Mouse (Mus musculus) midbrain, postnatal 0 days (tissue): ENCODE results near the gene Arap2. TPM values are rescaled to one million over a fixed set of nuclear protein-coding genes. Genes with fewer than 3 reads are reported as not detected.

Source experiments
- ATAC-seq: fragments of 200-750 bp; cut with Nextera tagmentation; 2 replicates; pipeline ENCODE4 v1.8.0; 2017; ENCODE audit warnings: moderate number of reproducible peaks, mild to moderate bottlenecking, moderate TSS enrichment, moderate library complexity; ENCODE audit not compliant: low FRiP score
- DNase-seq: peaks from one replicate; pipeline ENCODE4 v3.0.0-alpha.2; 2015; ENCODE audit warnings: low spot score
- H3K27ac ChIP-seq: fragments of 300-500 bp; sonication (generic); 2 replicates; pipeline ENCODE4 v1.5.1; 2014; ENCODE audit warnings: low read depth, mild to moderate bottlenecking, low read length, mixed read lengths
- H3K27me3 ChIP-seq: fragments of 300-500 bp; sonication (generic); 2 replicates; pipeline ENCODE4 v1.6.1; 2014; ENCODE audit warnings: low read length, control low read depth, mixed read lengths; ENCODE audit not compliant: insufficient read depth
- H3K36me3 ChIP-seq: fragments of 300-500 bp; sonication (generic); 2 replicates; pipeline ENCODE4 v1.6.1; 2014; ENCODE audit warnings: low read length, control low read depth, mixed read lengths; ENCODE audit not compliant: insufficient read depth
- H3K4me1 ChIP-seq: fragments of 300-500 bp; sonication (generic); 2 replicates; pipeline ENCODE4 v1.6.1; 2014; ENCODE audit warnings: mild to moderate bottlenecking, control low read depth, antibody characterized with exemption, low read length, mixed read lengths; ENCODE audit not compliant: insufficient read depth
- H3K4me2 ChIP-seq: fragments of 300-500 bp; sonication (generic); 2 replicates; pipeline ENCODE4 v1.6.1; 2014; ENCODE audit warnings: low read depth, mild to moderate bottlenecking, low read length, mixed read lengths; ENCODE audit not compliant: poor library complexity, severe bottlenecking
- H3K4me3 ChIP-seq: fragments of 300-500 bp; sonication (generic); 2 replicates; pipeline ENCODE4 v1.5.1; 2014; ENCODE audit warnings: low read depth, mild to moderate bottlenecking, low read length, moderate library complexity
- H3K9ac ChIP-seq: fragments of 300-500 bp; sonication (generic); replicated peaks from 2 replicates; pipeline ENCODE4 v1.6.1; 2014; ENCODE audit warnings: mild to moderate bottlenecking, low read length, moderate library complexity, mixed read lengths; ENCODE audit not compliant: poor library complexity, severe bottlenecking
- H3K9me3 ChIP-seq: fragments of 300-500 bp; sonication (generic); 2 replicates; pipeline ENCODE4 v1.6.1; 2016; ENCODE audit warnings: low read length, control low read depth
- CTCF ChIP-seq: IDR thresholded peaks from 2 replicates; pipeline ENCODE4 v1.5.1; 2016; ENCODE audit warnings: antibody characterized with exemption, mild to moderate bottlenecking
- WGBS: fragments of 180-500 bp; shearing (Covaris S2); extraction: QIAGEN DNeasy Blood & Tissue Kit; methylation state at CpG from one replicate; pipeline ENCODE4 v1.1.7; 2014; 5-methylcytosine and 5-hydroxymethylcytosine counted together
- polyA plus RNA-seq: library from polyadenylated mRNA; unstranded; fragments of >200 nt; fragmentation: Nextera tagmentation; extraction: Ambion mirVana; gene quantifications from 2 replicates; pipeline ENCODE4 v1.2.1, GENCODE M21; 2015
- total RNA-seq: library from RNA; depleted of rRNA; stranded (reverse); fragments of >200 nt; gene quantifications from 2 replicates; pipeline ENCODE4 v1.2.3, GENCODE M21; 2014

The Arap2 gene
- total and polyA plus RNA-seq, 2 experiments from 2014 or later = 10.8 to 16.7 TPM

DNA sequence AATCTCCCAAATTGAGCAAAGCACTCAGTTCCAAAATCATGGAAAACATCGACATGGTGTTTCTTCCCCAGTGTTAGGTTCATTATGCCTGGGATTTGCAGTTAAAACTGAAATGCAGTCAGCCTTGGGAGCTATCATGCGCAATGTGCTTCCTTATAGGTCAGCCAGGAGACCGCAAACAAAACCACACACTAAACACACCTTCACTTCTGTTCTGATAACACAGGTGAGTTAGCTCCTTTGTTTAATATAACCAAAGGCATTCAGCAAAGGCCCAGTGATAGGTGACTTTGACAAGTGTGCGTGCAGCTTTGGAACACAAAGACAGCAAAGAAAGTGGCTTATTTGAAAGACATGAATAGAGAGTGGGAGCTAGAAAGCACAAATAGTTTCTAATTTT is 101.1 kb downstream of the Arap2 start:
- 82% methylated on average over 4 of the region's 4 CpGs for WGBS
- ATAC-seq = no peak
- no peak overlapping the region for H3K4me2 ChIP-seq

DNA sequence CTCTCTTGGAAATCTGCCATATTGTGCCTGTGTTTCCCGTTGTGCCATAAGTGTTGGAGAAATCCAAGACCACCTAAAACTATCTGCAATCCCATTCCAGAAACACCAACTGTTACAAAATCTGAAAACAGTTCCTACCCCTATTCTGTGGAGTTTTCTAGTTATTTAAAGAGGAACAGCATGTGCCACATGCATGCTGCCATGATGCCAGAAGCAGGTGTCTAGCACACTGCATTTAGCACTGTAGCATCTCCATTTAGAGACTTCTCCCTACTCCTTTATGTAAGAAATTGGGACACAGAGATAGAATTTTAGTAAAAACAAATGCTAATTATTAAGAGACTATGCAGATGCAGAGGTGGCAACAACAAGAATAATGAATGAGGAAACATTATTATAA is 102.8 kb downstream of the Arap2 start:
- WGBS = 82% methylated on average over 1 of the region's 1 CpGs
- H3K9ac ChIP-seq = no peak overlapping the region

More for the DNA sequence above, 101.1 kb downstream of the Arap2 start:
- Histone ChIP-seq H3K4me3 (no peak overlapping the region), H3K9me3 (no peaks in the 10 kb centered on the region), H3K9ac (no peak overlapping the region), H3K4me1 (no peaks in the 10 kb centered on the region), H3K27me3 (no peaks in the 10 kb centered on the region), H3K36me3 (no peaks in the 10 kb centered on the region), H3K27ac (no peak overlapping the region)
- DNase-seq = no peak
- no peak for TF ChIP-seq CTCF

DNA sequence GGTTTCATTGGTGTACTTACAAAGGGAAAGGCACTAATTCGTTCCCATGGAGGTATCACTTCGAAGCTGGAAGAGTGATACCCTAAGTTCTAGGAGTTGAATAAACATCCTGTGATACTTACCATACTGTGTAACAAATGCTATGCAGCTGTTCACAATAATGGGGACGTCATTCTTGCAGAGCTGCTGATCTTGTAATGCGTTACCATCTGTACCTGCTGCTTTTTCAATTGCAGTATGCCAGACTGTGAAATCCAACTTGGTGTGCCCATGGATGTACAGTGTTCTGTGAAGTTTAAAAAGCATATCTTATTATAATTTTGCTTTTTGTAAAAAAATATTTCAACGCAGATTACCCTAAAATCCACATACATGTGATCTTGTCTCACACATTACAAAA is 112.0 kb downstream of the Arap2 start:
- DNase-seq (peak; percentile 26), ATAC-seq (no peak)

More for the DNA sequence above, 102.8 kb downstream of the Arap2 start:
- DNase-seq = no peak
- ATAC-seq = no peak
- H3K9me3 ChIP-seq = no peaks in the 10 kb centered on the region
- no peak for TF ChIP-seq CTCF
- no peaks in the 10 kb centered on the region for H3K27me3 ChIP-seq
- H3K36me3 ChIP-seq = no peaks in the 10 kb centered on the region
- no peaks in the 10 kb centered on the region for H3K4me1 ChIP-seq
- no peak overlapping the region for H3K4me3 ChIP-seq
- no peak overlapping the region for H3K4me2 ChIP-seq
- H3K27ac ChIP-seq = no peak overlapping the region

DNA sequence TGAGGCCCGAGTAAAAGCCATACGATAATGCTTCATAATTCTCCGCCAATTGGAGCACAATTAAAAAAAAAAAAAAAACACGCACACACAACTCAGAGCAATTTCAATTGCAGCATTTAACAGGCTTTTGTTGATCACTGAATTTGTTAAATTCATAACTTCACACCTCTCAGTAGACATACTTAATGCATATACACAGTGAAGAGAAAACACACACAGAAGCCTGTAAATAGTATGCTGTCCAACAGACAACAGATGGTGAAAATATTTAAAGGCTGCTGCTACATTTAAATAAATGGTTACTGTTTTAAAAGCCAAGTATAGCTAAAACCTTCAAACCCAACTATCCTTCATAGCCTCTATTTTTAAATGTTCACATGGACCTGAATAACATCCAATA is 123.6 kb downstream of the Arap2 start:
- no peak overlapping the region for H3K27ac ChIP-seq
- no peaks in the 10 kb centered on the region for H3K36me3 ChIP-seq
- WGBS = 97% methylated on average over 4 of the region's 4 CpGs
- ATAC-seq (no peak), DNase-seq (no peak)
- no peaks in the 10 kb centered on the region for H3K27me3 ChIP-seq
- no peak overlapping the region for H3K4me3 ChIP-seq
- H3K4me2 ChIP-seq = no peak overlapping the region
- TF ChIP-seq CTCF = no peak
- H3K9ac ChIP-seq = no peak overlapping the region
- H3K9me3 ChIP-seq = no peaks in the 10 kb centered on the region
- no peaks in the 10 kb centered on the region for H3K4me1 ChIP-seq

More for the DNA sequence above, 112.0 kb downstream of the Arap2 start:
- Histone ChIP-seq H3K4me1 (no peaks in the 10 kb centered on the region), H3K9me3 (no peaks in the 10 kb centered on the region), H3K27me3 (no peaks in the 10 kb centered on the region), H3K4me2 (no peak overlapping the region), H3K36me3 (no peaks in the 10 kb centered on the region), H3K4me3 (no peak overlapping the region), H3K9ac (no peak overlapping the region), H3K27ac (no peak overlapping the region)
- TF ChIP-seq CTCF = no peak
- 80% methylated on average over 5 of the region's 5 CpGs for WGBS

DNA sequence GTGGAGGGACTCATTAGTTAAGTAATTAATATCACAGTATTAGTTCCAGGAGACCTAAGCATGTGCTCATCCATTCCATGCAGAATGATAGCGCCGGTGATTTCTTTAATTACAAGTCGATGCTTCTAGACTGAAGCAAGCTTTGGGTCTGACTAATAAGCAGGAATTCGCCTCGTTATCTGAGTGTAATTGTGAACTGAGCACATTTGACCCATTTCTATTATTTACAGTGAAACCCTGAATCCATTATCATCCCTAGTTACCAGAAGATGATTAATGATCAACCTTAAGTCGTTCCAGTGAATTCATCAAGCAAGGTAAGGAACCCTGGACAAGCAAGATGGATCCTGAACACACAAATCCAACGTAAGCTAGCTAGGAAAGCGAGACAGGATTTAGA is 125.5 kb downstream of the Arap2 start:
- TF ChIP-seq CTCF = no peak
- 63% methylated on average over 8 of the region's 8 CpGs for WGBS
- H3K4me1 ChIP-seq = no peaks in the 10 kb centered on the region
- H3K27ac ChIP-seq = no peak overlapping the region
- H3K27me3 ChIP-seq = no peaks in the 10 kb centered on the region
- no peak for DNase-seq
- no peaks in the 10 kb centered on the region for H3K9me3 ChIP-seq
- H3K36me3 ChIP-seq = no peaks in the 10 kb centered on the region
- H3K9ac ChIP-seq = no peak overlapping the region
- no peak overlapping the region for H3K4me2 ChIP-seq
- H3K4me3 ChIP-seq = no peak overlapping the region
- ATAC-seq = no peak

DNA sequence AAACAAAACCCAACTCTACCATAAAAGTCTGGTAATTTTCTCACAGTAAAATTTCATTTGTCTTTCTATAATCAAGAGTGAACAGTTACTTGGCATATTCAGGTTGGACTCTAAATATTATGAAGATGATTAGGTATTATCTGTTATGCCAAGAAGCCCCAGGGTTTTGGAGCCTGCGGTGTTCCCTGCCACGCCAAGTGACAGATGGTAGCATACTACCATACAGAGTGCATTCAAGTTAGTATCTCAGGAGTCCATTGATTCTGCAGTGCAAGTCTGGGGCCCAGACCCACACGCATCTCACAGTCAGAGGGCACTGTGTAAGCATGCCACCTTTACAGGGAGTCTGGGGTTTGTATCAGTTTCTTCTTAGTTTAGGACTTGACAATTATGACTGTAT is 129.6 kb downstream of the Arap2 start:
- no peak overlapping the region for H3K4me3 ChIP-seq
- WGBS = 86% methylated on average over 3 of the region's 3 CpGs

More for the DNA sequence above, 129.6 kb downstream of the Arap2 start:
- no peak for DNase-seq
- no peak overlapping the region for H3K4me2 ChIP-seq
- H3K27me3 ChIP-seq = no peaks in the 10 kb centered on the region
- no peaks in the 10 kb centered on the region for H3K9me3 ChIP-seq
- ATAC-seq = no peak
- no peak overlapping the region for H3K27ac ChIP-seq
- no peak overlapping the region for H3K9ac ChIP-seq
- no peaks in the 10 kb centered on the region for H3K4me1 ChIP-seq
- TF ChIP-seq CTCF = no peak
- no peaks in the 10 kb centered on the region for H3K36me3 ChIP-seq
